In genomic region chr3:37379930-37380881, GRCm38 (mm10) we compare ENCODE assay signal across 8 mouse cellular contexts. TPM values are rescaled to one million over a fixed set of nuclear protein-coding genes. Genes with fewer than 3 reads are reported as not detected.
DNase-seq lines count a peak whose midpoint lies in the region; ATAC-seq and TF ChIP-seq lines count a peak whose summit lies in the region.

No protein-coding gene starts in this region.

- TF ChIP-seq CTCF in intestine, postnatal 0 days (IDR thresholded peaks at IDR 0.05; ENCODE audit: low read depth), result no peak

- H3K4me2 ChIP-seq in intestine, postnatal 0 days (replicated peaks; ENCODE audit: low read depth), result no peak overlapping the region

- WGBS in intestine, postnatal 0 days, result 57% methylated on average over 18 of the region's 18 CpGs

- H3K9ac ChIP-seq in intestine, postnatal 0 days (ENCODE audit: low read depth, low read length), result no peak overlapping the region

- H3K4me3 ChIP-seq in brown adipose tissue, adult 24 weeks (ENCODE audit: insufficient read depth, low read depth, low read length), result no peak overlapping the region
- no peak overlapping the region for H3K4me3 ChIP-seq in intestine, postnatal 0 days (ENCODE audit: low read depth, low read length)

- H3K27ac ChIP-seq in brown adipose tissue, adult 24 weeks (replicated peaks; ENCODE audit: low read depth, low read length), result 0 out of 2 replicates have a peak overlapping the region, but pooled peaks have one; percentile 51
- 0 out of 2 replicates have a peak overlapping the region, but pooled peaks have one; percentile 15 for H3K27ac ChIP-seq in intestine, postnatal 0 days (ENCODE audit: low read depth, low read length)

- peak; percentile 12 for DNase-seq in layer of hippocampus, adult 9-11 months
- no peak for DNase-seq in layer of hippocampus, adult 9-10 months (ENCODE audit: low spot score)
- peak; percentile 89 for DNase-seq in gastrocnemius, adult 18-20 months (ENCODE audit: low spot score)
- DNase-seq in testis, postnatal 14 days (ENCODE audit: low spot score), result peak; percentile 38
- no peak for DNase-seq in ovary, adult 18-20 months (ENCODE audit: low spot score)
- no peak for DNase-seq in spleen, postnatal 36 days (ENCODE audit: low spot score in 2 of 2)

- no peak for ATAC-seq in intestine, postnatal 0 days

- H3K36me3 ChIP-seq in intestine, postnatal 0 days (ENCODE audit: control insufficient read depth, insufficient read depth), result no peaks in the 10 kb centered on the region

- peaks cover 13% of the 10 kb centered on the region for H3K4me1 ChIP-seq in brown adipose tissue, adult 24 weeks (ENCODE audit: control insufficient read depth, insufficient read depth, insufficient read length, low read length)
- no peaks in the 10 kb centered on the region for H3K4me1 ChIP-seq in intestine, postnatal 0 days (replicated peaks; ENCODE audit: control insufficient read depth, insufficient read depth, low read length)

- H3K9me3 ChIP-seq in intestine, postnatal 0 days (ENCODE audit: control insufficient read depth), result no peaks in the 10 kb centered on the region

- no peaks in the 10 kb centered on the region for H3K27me3 ChIP-seq in intestine, postnatal 0 days (replicated peaks; ENCODE audit: control insufficient read depth, insufficient read depth, low read length)

RNA-seq across cellular contexts. Expression of gene Fgf2, which starts 32.1 kb away (rescaled TPM):
- polyA plus RNA-seq in brown adipose tissue, adult 24 weeks (2012; ENCODE audit: insufficient read depth, insufficient read length, missing spikeins), result 3.4 and 9.9 TPM in 2 replicates
- 10 to 100 TPM in 1 of 2 experiments, 1 to 10 TPM in 1; 5.7 to 10.1 TPM for total RNA-seq in gastrocnemius, adult 18-20 months (2021)
- polyA plus RNA-seq in intestine, postnatal 0 days (2015; fragmentation: Nextera tagmentation; extraction: Ambion mirVana), result 1.0 and 1.1 TPM in 2 replicates

RNA-seq across cellular contexts. Expression of gene Spata5, which starts 39.5 kb away (rescaled TPM):
- polyA plus RNA-seq in brown adipose tissue, adult 24 weeks (2012; ENCODE audit: insufficient read depth, insufficient read length, missing spikeins), result 6.0 and 6.9 TPM in 2 replicates
- 10 to 100 TPM in 1 of 2 experiments, 1 to 10 TPM in 1; 8.2 to 11.0 TPM for total RNA-seq in gastrocnemius, adult 18-20 months (2021)
- 13.1 and 15.9 TPM in 2 replicates for polyA plus RNA-seq in intestine, postnatal 0 days (2015; fragmentation: Nextera tagmentation; extraction: Ambion mirVana)

RNA-seq across cellular contexts. Expression of gene Nudt6, which starts 39.8 kb away (rescaled TPM):
- 34.1 and 34.6 TPM in 2 replicates for polyA plus RNA-seq in brown adipose tissue, adult 24 weeks (2012; ENCODE audit: insufficient read depth, insufficient read length, missing spikeins)
- total RNA-seq in gastrocnemius, adult 18-20 months (2021), result 10 to 100 TPM; 25.4 to 26.8 TPM
- 6.2 and 7.5 TPM in 2 replicates for polyA plus RNA-seq in intestine, postnatal 0 days (2015; fragmentation: Nextera tagmentation; extraction: Ambion mirVana)

Comparison
In these comparisons a context has a peak if more than half of its experiments do, and no peak if none do; other contexts are left out.
1. DNase-seq: peak in layer of hippocampus, adult 9-11 months (single experiment), gastrocnemius, adult 18-20 months (single experiment) and testis, postnatal 14 days (single experiment); none in layer of hippocampus, adult 9-10 months (single experiment), ovary, adult 18-20 months (single experiment) and spleen, postnatal 36 days (0 of 2).